Mouse (Mus musculus): ENCODE results near the gene Mcrip2.

DNA sequence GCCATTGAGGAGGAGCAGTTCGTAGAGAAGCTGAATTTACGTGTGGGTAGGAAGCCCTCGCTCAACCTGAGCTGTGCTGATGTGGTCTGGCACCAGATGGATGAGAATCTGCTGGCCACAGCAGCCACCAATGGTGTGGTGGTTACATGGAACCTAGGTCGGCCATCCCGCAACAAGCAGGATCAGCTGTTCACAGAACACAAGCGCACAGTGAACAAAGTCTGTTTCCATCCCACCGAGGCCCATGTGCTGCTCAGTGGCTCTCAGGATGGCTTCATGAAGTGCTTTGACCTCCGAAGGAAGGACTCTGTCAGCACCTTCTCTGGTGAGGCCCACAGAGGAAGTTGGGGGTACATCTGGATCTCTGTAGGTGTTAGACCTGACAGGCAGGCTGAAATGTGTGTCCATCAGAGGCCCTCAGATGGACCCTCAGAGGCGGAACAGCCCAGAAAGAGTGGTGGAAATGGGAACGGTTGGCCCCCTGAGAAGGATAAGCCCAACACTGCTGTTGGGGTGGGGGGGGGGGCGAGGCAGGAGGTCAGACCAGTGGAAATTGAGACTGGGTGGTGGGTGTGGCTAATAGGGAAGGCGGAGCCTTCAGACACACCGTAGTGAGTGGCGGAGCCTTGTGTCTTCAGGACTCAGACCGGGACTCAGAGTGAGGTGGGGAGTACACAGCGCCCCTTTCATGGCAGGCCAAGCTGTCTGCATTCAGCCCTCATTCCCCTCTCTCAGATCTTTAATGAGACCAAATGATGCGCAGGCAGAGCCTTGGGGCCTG lies 44.0 kb downstream of the Mcrip2 start:
- TF ChIP-seq CTCF (IDR thresholded peaks at IDR 0.05; ENCODE audit: low read depth): no peak
- TF ChIP-seq EP300 (IDR thresholded peaks at IDR 0.05; ENCODE audit: low read depth): no peak
